Mouse (Mus musculus): Measurements from ENCODE around the gene Mtln.

Mtln gene

DNA sequence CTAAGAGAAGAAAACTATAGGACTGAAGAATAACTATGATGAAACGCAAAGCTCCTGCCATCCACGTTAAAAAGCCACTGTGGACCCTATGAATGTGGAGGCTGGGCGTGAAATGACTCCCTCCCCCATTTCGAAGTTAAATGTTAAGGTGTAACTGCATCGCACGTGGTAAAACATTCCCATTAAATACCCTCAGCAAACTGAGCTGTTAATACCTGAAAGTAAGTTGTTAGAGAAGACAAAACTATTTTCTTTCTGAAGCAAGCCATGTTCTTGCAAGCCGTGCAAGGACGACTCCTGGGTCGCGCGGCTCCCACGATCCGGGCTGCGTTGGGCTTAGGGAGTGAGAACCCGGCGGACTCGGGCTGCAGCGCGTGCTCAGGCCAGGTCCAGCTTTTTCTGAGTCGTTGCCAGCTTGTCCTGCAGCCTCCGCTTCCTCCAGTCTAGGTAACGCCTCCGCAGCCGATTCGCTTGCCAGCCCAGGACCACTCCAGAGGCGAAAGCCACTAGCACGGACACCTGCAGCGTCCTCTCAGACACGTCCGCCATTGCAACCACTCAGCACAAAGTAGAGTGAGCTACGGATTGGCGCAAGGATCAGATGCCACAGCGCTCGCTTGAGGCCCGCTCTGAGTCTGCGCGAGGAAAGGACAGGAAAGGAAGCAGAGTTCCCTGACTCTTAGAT lies at the start of gene Mtln:
Gene Mtln, minus strand, starts transcription at position 570 of the 685 bp plus-strand sequence.
- peak; percentile 83 for DNase-seq (ENCODE audit: low spot score)

DNA sequence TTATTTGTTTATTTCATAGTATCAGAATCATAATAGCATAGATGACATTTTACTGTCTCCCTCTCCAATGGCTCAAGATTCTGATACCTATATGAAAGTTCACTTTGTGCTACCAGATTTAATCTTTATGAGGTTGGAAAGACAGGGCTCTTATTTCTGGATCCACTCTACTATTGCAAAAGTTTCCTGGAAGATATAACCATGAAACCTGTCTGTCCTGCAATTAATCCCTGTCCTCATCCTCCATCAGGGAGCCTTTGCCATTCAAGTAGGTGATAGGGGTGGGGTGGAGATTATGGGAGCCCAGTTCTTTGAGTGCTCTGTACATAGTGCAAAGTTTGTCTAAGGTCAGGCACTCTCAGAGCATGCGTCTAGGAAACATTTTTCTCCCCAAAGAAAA lies 49.1 kb upstream of the Mtln start:
- no peak for DNase-seq (ENCODE audit: low spot score)

DNA sequence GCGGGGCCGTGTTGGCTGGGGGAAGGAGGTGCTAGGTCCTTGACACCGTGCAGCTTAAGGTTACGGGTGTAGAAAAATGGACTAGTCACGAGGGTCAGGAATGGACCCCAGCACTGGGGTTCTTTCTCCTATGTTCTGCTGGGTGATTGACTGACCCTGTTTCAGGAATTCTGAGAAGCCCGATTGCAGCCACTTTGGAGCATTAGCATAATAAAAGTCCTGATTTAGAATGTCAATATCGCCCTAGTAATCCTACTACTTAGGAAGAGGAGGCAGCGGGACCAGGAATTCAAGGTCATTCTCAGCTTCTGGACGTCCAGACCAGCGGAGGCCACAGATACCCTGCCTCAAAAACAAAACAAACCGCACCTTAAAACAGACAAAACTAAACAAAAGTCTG lies 47.1 kb upstream of the Mtln start:
- no peak for DNase-seq (ENCODE audit: low spot score)

DNA sequence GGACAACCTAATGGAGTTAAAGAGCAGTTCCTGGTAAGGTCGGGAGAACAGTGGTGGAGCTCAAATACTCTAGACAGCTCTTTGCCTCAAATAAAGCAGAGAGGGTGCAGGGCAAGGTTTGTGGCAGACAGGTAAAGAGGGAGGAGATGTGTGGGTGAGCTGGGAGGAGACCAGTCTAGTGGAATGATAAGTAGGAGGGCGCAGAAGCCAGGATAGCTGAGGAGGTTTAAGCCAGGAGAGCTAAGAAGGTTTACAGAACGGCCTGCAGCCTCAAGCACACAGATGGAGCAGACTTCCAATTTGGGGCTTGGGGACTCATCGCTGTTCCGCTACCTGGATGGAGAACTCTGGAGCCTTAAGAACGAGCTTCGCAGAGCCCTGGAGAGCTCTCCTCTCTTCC lies 46.3 kb upstream of the Mtln start, which contains the start of gene Acoxl:
Gene Acoxl, plus strand, starts transcription at position 301 of the 400 bp plus-strand sequence.
- DNase-seq (ENCODE audit: low spot score) = no peak

DNA sequence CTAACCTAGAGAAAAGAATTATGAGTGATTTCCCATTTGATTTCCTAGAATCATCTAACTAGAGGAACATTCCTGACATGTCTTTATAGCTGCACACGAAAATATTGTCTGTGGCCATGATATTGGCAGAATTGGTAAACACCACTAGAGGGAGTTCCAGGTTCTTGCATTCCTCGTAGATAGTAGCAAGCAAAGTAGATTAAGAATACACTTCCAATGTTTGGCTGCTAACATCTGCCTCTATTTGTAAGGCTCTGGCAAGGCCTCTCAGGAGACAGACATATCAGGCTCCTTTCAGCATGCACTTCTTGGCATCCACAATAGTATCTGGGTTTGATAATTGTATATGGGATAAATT lies 40.5 kb upstream of the Mtln start:
- DNase-seq (ENCODE audit: low spot score) = no peak

DNA sequence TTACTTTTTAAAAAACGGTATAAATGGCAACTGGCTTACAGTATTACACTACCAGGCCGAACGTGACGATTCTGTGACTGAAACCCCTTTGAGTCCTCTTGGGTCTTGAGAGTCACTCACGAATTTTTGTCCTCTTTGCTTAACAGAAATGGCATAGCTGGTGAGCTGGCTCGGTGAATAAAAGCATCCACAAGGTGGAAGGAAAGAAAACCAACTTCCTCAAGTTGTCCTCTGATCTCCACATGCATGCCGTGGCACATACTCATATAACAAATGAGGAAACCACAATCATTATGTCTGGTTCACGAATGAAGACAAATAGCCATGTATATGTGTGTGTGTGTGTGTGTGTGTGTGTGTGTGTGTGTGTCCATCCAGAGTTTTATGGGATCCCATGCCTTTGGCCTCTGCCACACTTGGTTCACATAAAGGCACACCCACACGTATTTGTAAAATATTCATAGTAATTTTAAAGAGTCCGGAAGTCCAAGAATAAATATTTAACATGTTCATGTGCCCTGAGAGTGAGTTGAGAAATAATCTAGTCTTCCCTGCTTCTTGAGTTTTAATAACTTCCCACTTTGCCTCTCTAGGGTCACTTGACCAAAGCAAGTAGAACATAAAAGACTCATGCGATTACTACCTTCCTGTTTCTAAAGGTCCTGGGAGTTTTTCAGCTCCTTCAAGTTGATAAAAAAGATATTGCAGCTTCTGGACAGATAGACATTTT lies 40.0 kb upstream of the Mtln start:
- no peak for DNase-seq (ENCODE audit: low spot score)

DNA sequence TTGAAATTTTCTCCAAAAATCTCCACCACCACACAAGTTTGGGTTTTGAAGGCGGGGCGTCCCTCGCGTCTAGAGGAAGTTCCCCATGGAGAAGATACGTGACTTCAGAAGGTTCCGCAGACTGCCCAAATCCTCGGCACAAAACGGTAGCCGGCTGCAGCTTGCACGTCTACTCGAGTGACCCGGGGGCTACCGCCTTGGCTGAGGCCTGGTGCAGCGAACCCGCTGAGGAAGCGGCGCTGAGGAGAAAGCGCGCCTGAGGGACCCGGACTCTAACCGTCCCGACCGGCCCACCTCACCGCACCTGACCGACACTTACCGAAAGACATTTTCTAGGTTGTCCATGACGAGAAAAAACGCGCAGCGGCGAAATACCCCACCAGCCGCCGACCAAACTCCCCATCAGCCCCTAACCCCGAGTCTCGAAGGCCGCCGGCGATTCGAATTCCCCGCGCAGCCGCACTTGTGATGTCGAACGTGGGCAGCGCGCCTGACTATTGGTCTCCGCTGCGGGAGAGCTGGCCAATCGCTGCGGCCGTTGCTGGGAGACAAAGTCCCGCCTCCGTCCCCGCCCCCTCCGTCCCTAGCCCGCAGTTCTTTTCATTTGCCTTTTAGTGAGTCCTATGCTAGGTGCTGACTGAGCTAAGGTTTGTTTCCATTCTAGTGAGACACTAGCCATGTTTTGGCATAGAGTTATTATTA lies 39.3 kb upstream of the Mtln start, which contains the start of gene Bub1:
Gene Bub1, minus strand, starts transcription at position 465 of the 702 bp plus-strand sequence.
- DNase-seq (ENCODE audit: low spot score) = peak; percentile 89

DNA sequence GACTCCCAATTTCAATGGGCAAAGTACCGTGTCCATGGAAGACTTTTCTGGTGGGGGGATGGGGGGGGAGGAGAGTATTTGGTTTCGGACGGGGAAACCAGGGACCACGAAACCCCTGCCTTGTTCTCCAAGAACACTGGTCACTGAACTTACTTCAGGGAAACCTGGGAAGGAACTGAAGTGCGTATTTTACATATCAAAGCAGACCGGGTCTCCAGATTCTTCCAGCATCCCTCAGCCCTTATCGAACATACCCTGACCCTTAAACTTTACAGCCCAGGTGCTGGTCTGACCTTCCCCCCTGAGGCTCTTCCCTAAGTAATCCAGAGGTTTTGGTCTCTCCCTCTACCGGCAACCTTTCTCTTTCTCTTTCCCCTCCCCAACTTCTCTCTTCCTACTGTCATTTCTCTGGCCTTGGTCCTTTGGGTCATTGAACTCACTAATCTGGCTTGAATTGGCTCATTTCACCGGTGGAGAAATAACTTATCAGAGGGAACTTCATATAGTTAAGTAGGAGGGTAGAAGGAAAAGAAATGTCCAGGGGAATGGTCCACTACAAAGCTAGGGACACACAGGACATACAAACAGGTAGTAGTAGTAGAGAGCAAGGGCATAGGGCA lies 2.5 kb downstream of the Mtln start:
- no peak for DNase-seq (ENCODE audit: low spot score)

DNA sequence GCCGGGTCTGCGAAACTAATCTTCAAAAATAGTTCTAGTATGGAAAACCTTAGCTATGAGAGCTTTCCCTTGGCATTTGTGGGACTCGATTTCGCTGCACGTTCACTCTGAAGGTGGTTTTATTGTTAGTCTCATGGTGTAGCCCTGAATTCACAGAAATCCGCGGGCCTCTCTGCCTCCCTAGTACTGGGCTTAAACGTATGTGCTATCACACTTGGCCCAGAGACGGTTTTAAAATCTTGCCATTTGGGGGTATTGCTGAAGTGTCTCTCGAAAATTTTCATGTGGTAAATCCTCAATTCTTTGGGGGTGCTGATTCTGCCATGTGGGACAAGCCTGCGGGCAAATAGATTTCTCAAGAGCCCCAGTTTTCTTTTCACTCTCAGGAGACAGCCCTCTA lies 3.1 kb downstream of the Mtln start:
- DNase-seq (ENCODE audit: low spot score) = no peak

DNA sequence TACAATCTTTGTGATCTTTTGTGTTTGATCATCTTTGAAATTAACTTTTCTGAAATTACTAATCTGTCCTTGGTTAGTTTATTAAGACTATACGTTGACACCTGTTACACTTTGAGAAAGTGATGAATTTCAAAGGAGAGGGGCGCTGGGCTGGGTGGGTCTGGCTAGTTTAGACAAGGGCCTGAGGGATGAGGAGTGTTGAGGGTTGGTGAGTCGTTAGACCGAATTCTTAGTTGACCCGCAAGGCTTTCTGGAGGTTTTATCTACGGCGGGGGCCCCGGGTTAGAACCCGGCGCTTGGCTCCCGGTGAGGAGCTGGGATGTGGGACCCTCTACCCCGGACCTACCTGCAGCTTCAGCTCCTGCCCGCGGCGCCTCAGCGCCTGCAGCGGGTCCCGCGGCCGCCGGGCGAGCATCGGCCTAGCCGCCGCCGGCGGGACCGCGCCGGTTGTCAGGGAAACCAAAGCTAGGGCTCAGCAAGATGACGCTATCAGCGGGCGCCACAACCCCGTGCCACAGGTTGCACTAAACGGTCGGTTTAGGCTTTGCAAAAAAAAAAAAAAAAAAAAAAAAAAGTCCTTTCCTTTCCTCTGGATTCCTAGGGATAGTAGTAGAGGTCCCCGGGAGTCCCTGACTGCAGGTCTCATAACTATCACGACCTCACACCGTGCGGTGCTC lies 3.7 kb downstream of the Mtln start, which contains the start of gene Nphp1:
Gene Nphp1, minus strand, starts transcription at position 458 of the 677 bp plus-strand sequence.
- peak; percentile 83 for DNase-seq (ENCODE audit: low spot score)

DNA sequence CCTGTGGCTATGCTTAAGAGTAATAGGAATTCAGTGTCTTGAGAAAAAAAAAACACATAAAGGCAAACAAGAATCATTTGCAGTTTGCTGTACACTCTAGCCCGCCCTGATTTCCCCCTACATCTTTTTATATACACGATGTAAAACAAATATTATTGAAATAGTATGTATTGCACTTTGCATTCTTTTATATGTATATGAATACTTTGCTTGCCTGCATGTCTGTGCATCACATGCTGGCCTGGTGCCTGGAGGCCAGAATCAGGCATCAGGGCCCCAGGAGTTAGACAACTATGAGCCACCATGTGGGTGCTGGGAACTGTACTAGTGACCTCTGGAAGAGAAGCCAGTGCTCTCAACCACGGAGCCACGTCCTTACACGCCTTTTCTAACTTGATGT lies 5.1 kb downstream of the Mtln start:
- DNase-seq (ENCODE audit: low spot score) = no peak

DNA sequence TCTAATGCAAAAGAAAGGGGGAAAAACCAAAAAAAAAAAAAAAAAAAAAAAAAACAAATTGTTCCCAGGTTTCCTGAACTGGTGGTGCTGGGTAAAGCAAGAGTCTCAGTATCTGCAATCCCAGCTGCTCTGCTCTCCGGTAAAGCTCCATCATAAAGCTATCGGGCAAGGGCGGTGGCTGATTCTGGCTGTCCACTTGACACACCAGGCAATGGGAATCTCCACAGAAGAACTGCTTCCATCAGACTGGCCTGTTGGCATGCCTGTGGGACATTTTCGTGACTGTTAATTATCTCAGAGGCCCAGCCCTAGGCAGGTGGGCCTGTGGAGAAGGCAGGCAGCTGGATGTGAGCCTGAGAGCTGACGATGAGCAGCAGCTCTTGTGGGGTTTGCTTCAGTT lies 13.8 kb downstream of the Mtln start:
- DNase-seq (ENCODE audit: low spot score) = no peak

DNA sequence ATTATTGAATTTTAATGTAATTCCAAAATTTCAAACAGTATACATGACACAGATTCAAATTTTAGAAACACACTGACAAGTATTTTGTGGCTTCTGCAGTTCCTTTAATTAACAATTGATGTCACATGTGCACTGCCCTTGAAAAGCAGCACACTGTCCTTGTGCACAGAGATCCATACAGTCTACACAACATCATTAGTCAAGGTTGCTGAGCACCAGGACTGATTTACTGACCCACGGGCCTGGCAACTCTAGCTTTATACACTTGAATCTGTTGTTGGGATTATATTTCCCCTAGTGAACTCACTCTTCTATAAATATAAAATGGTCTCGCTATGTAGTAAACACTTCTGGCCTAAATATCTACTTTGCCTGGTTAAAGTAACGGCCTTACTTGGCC lies 17.3 kb downstream of the Mtln start:
- DNase-seq (ENCODE audit: low spot score) = no peak

DNA sequence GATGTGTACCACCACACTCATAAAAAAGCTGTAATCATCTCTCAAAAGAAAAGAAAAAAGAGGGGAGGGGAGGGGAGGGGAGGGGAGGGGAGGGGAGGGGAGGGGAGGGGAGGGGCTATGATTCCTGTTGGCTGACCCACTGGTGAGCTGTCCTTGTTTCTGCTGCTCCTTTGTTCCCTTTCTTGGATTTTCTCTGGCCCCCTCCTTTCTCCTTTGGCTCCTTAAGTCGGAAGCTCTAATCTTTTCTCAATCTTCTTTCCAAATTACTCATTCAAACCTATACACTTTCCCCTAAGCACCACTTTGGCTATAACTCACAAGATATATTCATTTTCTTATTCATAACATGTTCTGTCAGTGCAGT lies 17.7 kb downstream of the Mtln start:
- no peak for DNase-seq (ENCODE audit: low spot score)

DNA sequence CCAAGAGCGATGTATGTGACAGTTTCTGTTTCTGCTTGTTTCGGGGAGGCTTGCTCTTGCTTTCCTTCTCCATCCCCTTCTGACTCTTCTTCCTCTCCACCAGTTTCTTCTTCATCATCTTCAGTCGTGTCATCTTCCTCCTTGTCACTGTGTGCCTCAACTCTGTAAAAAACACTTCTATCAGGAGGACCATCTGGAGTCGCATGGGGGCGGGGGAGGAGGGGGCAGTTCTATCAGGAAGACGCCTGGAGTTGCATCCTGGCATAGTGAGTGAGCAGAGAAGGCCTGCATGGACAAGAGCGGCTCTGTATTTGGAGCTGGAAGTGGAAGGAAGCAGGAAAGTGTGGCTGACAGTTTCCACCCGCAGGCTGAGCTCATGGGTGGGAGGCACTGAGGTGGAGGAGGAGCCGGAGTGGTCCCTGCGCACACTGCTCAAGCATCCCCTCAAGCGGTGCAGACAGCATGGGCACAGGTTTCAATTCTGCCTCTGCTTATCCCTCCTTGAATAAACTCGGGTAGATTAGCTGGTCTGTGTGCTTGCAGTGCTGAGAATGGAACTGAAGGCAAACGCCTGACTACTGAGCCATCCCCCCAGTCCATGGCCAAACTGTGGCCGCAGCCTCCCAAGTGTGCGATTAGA lies 18.2 kb downstream of the Mtln start:
- DNase-seq (ENCODE audit: low spot score) = no peak

DNA sequence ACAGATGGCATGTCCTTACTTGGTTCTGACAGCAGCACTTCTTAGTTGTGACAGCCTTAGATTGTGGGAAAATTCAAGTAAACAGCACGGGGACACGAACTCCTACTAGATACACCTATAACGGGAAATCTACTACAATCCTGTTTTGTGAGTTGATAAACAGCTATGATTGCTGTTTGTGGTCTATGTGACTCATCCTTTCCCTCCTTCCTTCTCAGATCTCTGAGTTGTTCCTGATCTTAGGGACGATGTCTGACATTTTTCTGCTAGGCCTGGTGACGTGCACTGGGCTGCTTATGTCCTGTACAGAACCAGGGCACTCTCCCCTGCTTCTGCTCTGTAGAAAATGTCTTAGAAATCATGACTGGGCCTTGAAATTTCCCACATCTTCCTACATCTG lies 30.7 kb downstream of the Mtln start:
- no peak for DNase-seq (ENCODE audit: low spot score)

DNA sequence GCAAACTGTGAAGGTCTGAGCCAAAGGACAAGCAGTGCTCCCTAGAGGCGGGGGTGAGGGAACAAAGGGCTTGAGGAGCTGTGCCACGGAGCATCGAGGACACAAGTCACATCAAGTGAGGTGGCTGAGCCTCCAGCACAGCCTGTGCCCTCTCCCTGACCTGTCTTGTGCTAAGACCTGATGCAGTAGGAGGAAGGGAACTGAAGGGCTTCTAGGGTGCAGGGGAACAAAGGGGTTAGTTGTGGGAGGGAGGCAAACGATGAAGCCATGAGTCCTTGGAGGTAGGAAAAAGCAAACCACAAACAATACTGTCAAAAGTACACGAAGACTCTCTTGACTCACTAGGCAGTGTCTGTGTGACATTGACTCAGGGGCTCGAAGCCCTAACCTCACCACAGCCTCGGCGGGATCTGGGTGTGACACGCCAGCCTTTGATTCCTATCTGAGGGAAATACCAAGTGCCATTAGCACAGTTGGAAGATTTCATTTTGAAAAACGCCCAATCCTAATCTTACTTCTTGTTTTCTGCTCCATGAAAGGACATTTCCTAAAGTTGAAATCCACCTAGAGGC lies 31.8 kb downstream of the Mtln start:
- DNase-seq (ENCODE audit: low spot score) = no peak

DNA sequence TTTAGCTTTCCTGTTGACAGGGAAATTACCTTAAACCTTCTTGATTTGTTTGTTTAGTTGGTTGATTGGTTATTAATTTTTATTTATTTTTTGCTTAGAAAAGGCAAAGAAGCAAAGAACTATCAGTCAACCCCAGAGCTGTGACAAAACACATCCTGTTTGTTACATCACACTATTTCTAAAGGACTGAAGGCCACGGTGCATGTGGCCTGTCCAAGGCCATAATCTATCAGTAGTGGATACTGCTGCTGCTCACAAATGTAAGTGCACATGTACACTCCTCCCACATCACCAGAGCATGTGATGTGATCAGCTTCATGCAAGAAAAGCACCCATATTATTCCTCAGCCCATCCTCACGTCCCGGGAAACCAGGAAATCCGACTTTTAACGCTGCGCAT lies 32.3 kb downstream of the Mtln start:
- no peak for DNase-seq (ENCODE audit: low spot score)

DNA sequence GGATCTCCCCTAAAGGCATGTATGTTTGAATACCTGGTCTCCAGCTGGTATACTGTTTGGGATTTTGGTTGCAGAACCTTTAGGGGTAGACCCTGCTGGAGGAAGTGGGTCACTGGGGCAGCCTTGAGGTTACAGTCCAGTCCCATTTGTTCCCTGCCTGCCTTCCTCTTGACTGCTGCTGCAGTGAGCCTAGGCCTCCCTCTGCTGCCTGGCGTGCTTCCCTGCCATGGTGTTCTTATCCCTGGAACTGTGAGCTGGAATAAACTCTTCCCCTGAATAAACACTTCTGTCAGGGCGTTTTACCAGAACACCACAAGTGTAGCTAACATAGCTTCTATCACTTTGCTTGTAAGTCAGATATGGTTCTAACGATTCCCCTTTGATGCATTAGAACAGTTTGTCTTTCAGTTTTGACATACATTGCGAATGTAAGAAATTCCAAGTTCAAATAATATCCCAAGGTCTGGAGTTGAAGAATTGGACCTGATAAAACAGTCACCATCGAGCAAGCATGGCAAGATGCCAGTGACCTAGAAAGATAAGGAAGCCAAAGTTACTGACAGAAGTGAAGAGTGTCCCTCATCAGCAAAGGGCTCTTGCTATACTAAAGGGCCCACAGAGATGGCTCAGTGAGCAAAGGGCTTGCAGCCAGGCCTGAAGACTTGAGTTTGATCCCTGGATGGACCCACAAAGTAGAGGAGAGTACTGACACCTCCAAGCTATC lies 33.0 kb downstream of the Mtln start:
- DNase-seq (ENCODE audit: low spot score) = no peak

DNA sequence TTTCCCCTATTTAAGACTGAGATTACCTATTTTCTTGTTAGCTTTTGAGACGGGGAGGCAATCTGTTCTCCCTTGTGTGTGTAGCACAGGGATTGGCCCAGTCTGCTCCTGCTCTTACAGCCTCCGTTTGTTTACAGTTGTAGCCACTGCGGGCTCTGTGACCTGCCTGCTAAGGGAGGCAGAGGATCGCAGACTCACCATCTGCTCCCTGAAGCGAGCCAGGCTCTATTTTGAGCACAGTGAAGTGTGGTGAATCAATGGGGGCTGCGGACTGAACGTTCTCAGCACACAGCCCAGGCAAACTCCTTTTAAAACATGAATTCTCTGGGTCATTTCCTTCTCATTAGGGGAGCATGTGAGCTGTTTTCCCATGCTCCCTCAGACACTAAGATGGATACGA lies 35.1 kb downstream of the Mtln start:
- DNase-seq (ENCODE audit: low spot score) = no peak

DNA sequence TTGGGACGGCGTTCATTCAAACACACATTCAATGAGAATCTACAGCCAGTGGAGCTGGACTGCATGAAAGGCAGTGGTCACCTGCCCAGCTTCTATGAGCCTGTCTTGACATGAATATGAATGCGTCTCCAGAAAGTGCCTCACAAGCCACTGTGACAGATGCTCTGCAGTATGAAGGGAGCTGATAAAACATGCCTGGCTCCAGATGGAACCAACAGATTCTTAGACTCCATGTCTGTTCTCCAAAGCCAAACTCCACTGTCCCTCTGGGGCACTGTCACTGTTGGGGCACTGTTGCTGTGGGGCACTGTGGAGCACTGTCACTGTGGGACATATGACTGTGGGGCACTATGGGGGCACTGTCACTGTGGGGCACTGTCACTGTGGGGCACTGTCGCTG lies 38.2 kb downstream of the Mtln start:
- DNase-seq (ENCODE audit: low spot score) = no peak
